Mouse (Mus musculus) 3T3-L1 (cell line): ENCODE data around the gene Cldn34c4.

Source experiments
- DNase-seq: peaks from one replicate; pipeline ENCODE4 v3.0.0-alpha.2; 2015; ENCODE audit warnings: low read depth, low spot score

Cldn34c4 gene

GRCm38 (mm10) chrX:127736454-127736853 is at the start of gene Cldn34c4:
Gene Cldn34c4, minus strand, starts transcription at chrX:127736554.
- DNase-seq: no peak

- DNase-seq: no peak
These were observed 10.7 kb upstream of the Cldn34c4 start for GRCm38 (mm10) chrX:127747062-127747461.
